Mouse (Mus musculus): ENCODE results near the gene Psmb8. TPM values are rescaled to one million over a fixed set of nuclear protein-coding genes. Genes with fewer than 3 reads are reported as not detected.
A peak's percentile ranks its signal among the peaks of the same experiment; 100 is the strongest.

Gene Psmb8
- polyA plus RNA-seq, 1 experiment from 2014 or later, result 0.74 TPM

DNA sequence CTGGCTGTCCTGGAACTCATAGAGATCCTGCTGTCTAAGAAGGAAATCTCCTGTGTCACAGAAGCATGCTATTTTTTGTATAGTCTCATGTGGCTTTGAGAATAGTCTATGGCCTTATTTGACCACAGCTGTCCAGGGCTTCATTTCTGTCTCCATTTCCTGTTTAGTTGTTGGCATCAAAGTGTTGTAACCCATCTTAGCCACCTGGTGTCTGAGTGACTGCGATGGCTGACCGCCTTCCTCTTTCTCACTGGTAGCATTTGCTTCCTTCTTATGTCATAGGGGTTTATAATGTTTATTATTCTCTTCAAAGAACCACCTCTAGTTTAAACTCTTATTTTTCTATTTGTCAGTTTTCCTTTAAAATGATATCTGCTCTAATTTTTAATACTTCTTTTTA, 51.2 kb downstream of the Psmb8 start:
- no peaks in the 10 kb centered on the region for H3K27me3 ChIP-seq (ENCODE audit: low read depth, poor library complexity, severe bottlenecking)
- no peak overlapping the region for H3K4me3 ChIP-seq
- H3K9me3 ChIP-seq (replicated peaks), result no peaks in the 10 kb centered on the region
- 74% methylated on average over 2 of the region's 2 CpGs for WGBS
- DNase-seq (ENCODE audit: low spot score), result no peak
- no peaks in the 10 kb centered on the region for H3K4me1 ChIP-seq
- H3K27ac ChIP-seq, result no peak overlapping the region
- H3K36me3 ChIP-seq, result no peaks in the 10 kb centered on the region

DNA sequence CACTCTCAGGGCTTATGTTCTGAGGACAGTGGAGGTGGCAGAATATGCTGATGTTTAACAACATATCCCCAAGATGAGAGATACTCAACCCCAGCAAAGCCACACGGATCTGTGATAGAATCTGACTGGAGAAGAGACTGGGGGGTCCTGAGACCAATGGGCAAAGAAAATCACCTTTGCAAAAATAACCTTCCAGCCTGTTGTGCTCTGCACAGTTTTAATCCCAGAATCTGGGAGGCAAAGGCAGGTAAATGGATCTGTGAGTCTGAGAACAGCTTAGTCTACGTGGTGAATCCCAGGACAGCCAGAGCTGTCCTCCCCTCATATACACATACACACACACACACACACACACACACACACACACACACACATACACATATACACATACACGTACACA, 51.8 kb downstream of the Psmb8 start:
- Histone ChIP-seq H3K9me3 (replicated peaks) (no peaks in the 10 kb centered on the region), H3K27ac (no peak overlapping the region), H3K4me1 (no peaks in the 10 kb centered on the region), H3K27me3 (ENCODE audit: low read depth, poor library complexity, severe bottlenecking) (no peaks in the 10 kb centered on the region), H3K36me3 (no peaks in the 10 kb centered on the region), H3K4me3 (no peak overlapping the region)
- no peak for DNase-seq (ENCODE audit: low spot score)
- WGBS, result 52% methylated on average over 3 of the region's 3 CpGs

DNA sequence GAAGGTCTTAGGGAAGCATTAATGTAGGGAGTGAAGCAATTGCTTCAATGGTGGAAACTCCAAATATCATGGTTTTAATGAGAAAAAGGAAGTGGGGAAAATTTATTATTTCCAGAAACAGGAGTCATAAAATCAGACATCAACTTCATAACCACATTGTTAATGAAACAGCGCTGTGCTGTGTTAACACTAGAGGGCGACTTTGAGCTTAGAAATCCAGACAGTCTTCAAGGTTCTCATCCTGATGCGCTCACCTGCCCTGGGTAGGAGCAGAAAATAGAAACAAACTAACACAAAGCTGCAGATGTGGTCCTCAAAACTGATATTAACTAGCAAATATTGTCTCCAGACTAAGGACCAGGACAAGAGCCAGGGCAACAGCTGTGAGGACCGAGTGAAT, 52.4 kb downstream of the Psmb8 start:
- no peaks in the 10 kb centered on the region for H3K4me1 ChIP-seq
- peak; percentile 46 for DNase-seq (ENCODE audit: low spot score)
- WGBS, result 22% methylated on average over 4 of the region's 4 CpGs
- no peak overlapping the region for H3K4me3 ChIP-seq
- no peaks in the 10 kb centered on the region for H3K36me3 ChIP-seq
- H3K27me3 ChIP-seq (ENCODE audit: low read depth, poor library complexity, severe bottlenecking), result no peaks in the 10 kb centered on the region
- H3K9me3 ChIP-seq (replicated peaks), result no peaks in the 10 kb centered on the region
- no peak overlapping the region for H3K27ac ChIP-seq

Other genes with a start within 250 kb of the Psmb8 start
- gene B3galt4, start 246.2 kb upstream of the Psmb8 start, polyA plus RNA-seq (2016; fragmentation: Nextera tagmentation; extraction: Ambion mirVana), result 2.9 and 3.9 TPM in 2 replicates
- gene Vps52, start 241.9 kb upstream of the Psmb8 start, polyA plus RNA-seq (2016; fragmentation: Nextera tagmentation; extraction: Ambion mirVana), result 49.8 and 50.3 TPM in 2 replicates
- 1,605 and 1,760 TPM in 2 replicates for gene Rps18, start 241.7 kb upstream of the Psmb8 start, polyA plus RNA-seq (2016; fragmentation: Nextera tagmentation; extraction: Ambion mirVana)
- 2.9 and 4.7 TPM in 2 replicates for gene H2-K1, start 197.4 kb upstream of the Psmb8 start, polyA plus RNA-seq (2016; fragmentation: Nextera tagmentation; extraction: Ambion mirVana)
- gene Ring1, start 173.0 kb upstream of the Psmb8 start, polyA plus RNA-seq (2016; fragmentation: Nextera tagmentation; extraction: Ambion mirVana), result 11.8 and 15.0 TPM in 2 replicates
- 25.9 and 33.7 TPM in 2 replicates for gene H2-Ke6, start 169.7 kb upstream of the Psmb8 start, polyA plus RNA-seq (2016; fragmentation: Nextera tagmentation; extraction: Ambion mirVana)
- 196 TPM in 2 replicates for gene Slc39a7, start 166.0 kb upstream of the Psmb8 start, polyA plus RNA-seq (2016; fragmentation: Nextera tagmentation; extraction: Ambion mirVana)
- 49.9 and 51.0 TPM in 2 replicates for gene Rxrb, start 165.9 kb upstream of the Psmb8 start, polyA plus RNA-seq (2016; fragmentation: Nextera tagmentation; extraction: Ambion mirVana)
- gene Col11a2, start 158.3 kb upstream of the Psmb8 start, polyA plus RNA-seq (2016; fragmentation: Nextera tagmentation; extraction: Ambion mirVana), result 0.43 and 2.5 TPM in 2 replicates
- 0.31 and 0.66 TPM in 2 replicates for gene H2-Oa, start 105.4 kb upstream of the Psmb8 start, polyA plus RNA-seq (2016; fragmentation: Nextera tagmentation; extraction: Ambion mirVana)
- gene H2-DMa, start 78.2 kb upstream of the Psmb8 start, polyA plus RNA-seq (2016; fragmentation: Nextera tagmentation; extraction: Ambion mirVana), result 4.2 and 5.3 TPM in 2 replicates
- gene Brd2, start 75.1 kb upstream of the Psmb8 start, polyA plus RNA-seq (2016; fragmentation: Nextera tagmentation; extraction: Ambion mirVana), result 140 and 145 TPM in 2 replicates
- gene H2-DMb2, start 54.4 kb upstream of the Psmb8 start, polyA plus RNA-seq (2016; fragmentation: Nextera tagmentation; extraction: Ambion mirVana), result 0.18 and 0.40 TPM in 2 replicates
- 0.18 and 0.51 TPM in 2 replicates for gene H2-DMb1, start 44.6 kb upstream of the Psmb8 start, polyA plus RNA-seq (2016; fragmentation: Nextera tagmentation; extraction: Ambion mirVana)
- 1.6 and 3.2 TPM in 2 replicates for gene Tap1, start 10.2 kb upstream of the Psmb8 start, polyA plus RNA-seq (2016; fragmentation: Nextera tagmentation; extraction: Ambion mirVana)
- gene Psmb9, start 10.0 kb upstream of the Psmb8 start, polyA plus RNA-seq (2016; fragmentation: Nextera tagmentation; extraction: Ambion mirVana), result 0.78 and 1.1 TPM in 2 replicates
- 0.49 and 0.61 TPM in 2 replicates for gene Tap2, start 5.8 kb downstream of the Psmb8 start, polyA plus RNA-seq (2016; fragmentation: Nextera tagmentation; extraction: Ambion mirVana)
- not detected in 2 replicates for gene H2-Ob, start 41.2 kb downstream of the Psmb8 start, polyA plus RNA-seq (2016; fragmentation: Nextera tagmentation; extraction: Ambion mirVana)
- 6.7 and 9.9 TPM in 2 replicates for gene H2-Ab1, start 60.0 kb downstream of the Psmb8 start, polyA plus RNA-seq (2016; fragmentation: Nextera tagmentation; extraction: Ambion mirVana)
- not detected in 2 replicates for gene H2-Aa, start 90.1 kb downstream of the Psmb8 start, polyA plus RNA-seq (2016; fragmentation: Nextera tagmentation; extraction: Ambion mirVana)
- 0.80 and 0.83 TPM in 2 replicates for gene H2-Eb1, start 108.1 kb downstream of the Psmb8 start, polyA plus RNA-seq (2016; fragmentation: Nextera tagmentation; extraction: Ambion mirVana)
- gene H2-Eb2, start 127.9 kb downstream of the Psmb8 start, polyA plus RNA-seq (2016; fragmentation: Nextera tagmentation; extraction: Ambion mirVana), result not detected in 2 replicates
- not detected in 2 replicates for gene Btnl2, start 157.1 kb downstream of the Psmb8 start, polyA plus RNA-seq (2016; fragmentation: Nextera tagmentation; extraction: Ambion mirVana)
- gene Btnl1, start 179.4 kb downstream of the Psmb8 start, polyA plus RNA-seq (2016; fragmentation: Nextera tagmentation; extraction: Ambion mirVana), result not detected in 2 replicates
- 0.53 and 1.3 TPM in 2 replicates for gene BC051142, start 201.1 kb downstream of the Psmb8 start, polyA plus RNA-seq (2016; fragmentation: Nextera tagmentation; extraction: Ambion mirVana)